Mouse (Mus musculus) hindbrain, postnatal 0 days (tissue): ENCODE data around the gene Vmn1r1. TPM values are rescaled to one million over a fixed set of nuclear protein-coding genes. Genes with fewer than 3 reads are reported as not detected.

Experiments
- ATAC-seq: fragments of 200-750 bp; cut with Nextera tagmentation; 2 replicates; pipeline ENCODE4 v1.8.0; 2017; ENCODE audit warnings: mild to moderate bottlenecking, moderate TSS enrichment, moderate library complexity
- DNase-seq: peaks from one replicate; pipeline ENCODE4 v3.0.0-alpha.2; 2015; ENCODE audit warnings: low spot score
- H3K27ac ChIP-seq: fragments of 300-500 bp; sonication (generic); 2 replicates; pipeline ENCODE4 v1.5.1; 2014; ENCODE audit warnings: mild to moderate bottlenecking
- H3K27me3 ChIP-seq: fragments of 300-500 bp; sonication (generic); 2 replicates; pipeline ENCODE4 v1.6.1; 2014; ENCODE audit warnings: low read length, mixed read lengths; ENCODE audit not compliant: insufficient read depth
- H3K36me3 ChIP-seq: fragments of 300-500 bp; sonication (generic); 2 replicates; pipeline ENCODE4 v1.6.1; 2014; ENCODE audit warnings: low read length, mixed read lengths; ENCODE audit not compliant: insufficient read depth
- H3K4me1 ChIP-seq: fragments of 300-500 bp; sonication (generic); 2 replicates; pipeline ENCODE4 v1.6.1; 2014; ENCODE audit warnings: antibody characterized with exemption, low read length, mixed read lengths; ENCODE audit not compliant: insufficient read depth
- H3K4me2 ChIP-seq: fragments of 300-500 bp; sonication (generic); 2 replicates; pipeline ENCODE4 v1.6.1; 2014; ENCODE audit warnings: low read depth, mild to moderate bottlenecking, low read length, moderate library complexity, mixed read lengths
- H3K4me3 ChIP-seq: fragments of 300-500 bp; sonication (generic); 2 replicates; pipeline ENCODE4 v1.5.1; 2014; ENCODE audit warnings: low read length
- H3K9ac ChIP-seq: fragments of 300-500 bp; sonication (generic); replicated peaks from 2 replicates; pipeline ENCODE4 v1.6.1; 2014; ENCODE audit warnings: mild to moderate bottlenecking, low read length, moderate library complexity, mixed read lengths
- H3K9me3 ChIP-seq: fragments of 300-500 bp; sonication (generic); 2 replicates; pipeline ENCODE4 v1.6.1; 2016; ENCODE audit warnings: low read length, mixed read lengths
- CTCF ChIP-seq: IDR thresholded peaks from 2 replicates; pipeline ENCODE4 v1.5.1; 2016; ENCODE audit warnings: antibody characterized with exemption, control low read depth, low read depth
- WGBS: fragments of 180-500 bp; shearing (Covaris S2); extraction: QIAGEN DNeasy Blood & Tissue Kit; methylation state at CpG from one replicate; pipeline ENCODE4 v1.1.7; 2014; 5-methylcytosine and 5-hydroxymethylcytosine counted together
- polyA plus RNA-seq: library from polyadenylated mRNA; unstranded; fragments of >200 nt; fragmentation: Nextera tagmentation; extraction: Ambion mirVana; gene quantifications from 2 replicates; pipeline ENCODE4 v1.2.1, GENCODE M21; 2015
- total RNA-seq: library from RNA; depleted of rRNA; stranded (reverse); fragments of >200 nt; gene quantifications from 2 replicates; pipeline ENCODE4 v1.2.3, GENCODE M21; 2014

Vmn1r1 gene
- total and polyA plus RNA-seq, 2 experiments from 2014 or later, result not detected

DNA sequence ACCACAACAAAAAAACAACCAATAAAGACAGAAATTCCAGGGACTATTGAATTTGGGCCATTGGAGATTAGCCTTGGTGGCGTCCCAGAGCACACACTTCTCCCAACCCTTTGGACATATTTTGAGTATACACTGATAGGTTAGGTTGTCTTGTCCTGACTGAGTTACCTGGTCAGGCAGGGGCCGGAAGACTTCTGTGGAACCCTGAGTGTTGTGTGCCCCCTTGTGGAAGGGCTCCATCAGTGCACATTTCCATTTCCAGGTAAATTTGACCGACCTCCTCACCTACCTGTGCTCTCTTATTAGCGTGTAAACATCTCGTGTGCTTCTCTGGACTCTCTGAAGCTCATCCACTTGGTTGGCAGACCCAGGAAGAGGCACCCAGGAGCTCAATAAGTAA is 49.1 kb downstream of the Vmn1r1 start:
- Histone ChIP-seq H3K4me1 (peaks cover 10% of the 10 kb centered on the region), H3K9me3 (no peaks in the 10 kb centered on the region), H3K4me2 (no peak overlapping the region), H3K4me3 (no peak overlapping the region), H3K9ac (no peak overlapping the region), H3K27ac (no peak overlapping the region), H3K27me3 (no peaks in the 10 kb centered on the region), H3K36me3 (no peaks in the 10 kb centered on the region)
- TF ChIP-seq CTCF, result peak; percentile 82
- DNase-seq (peak; percentile 45), ATAC-seq (no peak)
- 24% methylated on average over 5 of the region's 5 CpGs for WGBS

DNA sequence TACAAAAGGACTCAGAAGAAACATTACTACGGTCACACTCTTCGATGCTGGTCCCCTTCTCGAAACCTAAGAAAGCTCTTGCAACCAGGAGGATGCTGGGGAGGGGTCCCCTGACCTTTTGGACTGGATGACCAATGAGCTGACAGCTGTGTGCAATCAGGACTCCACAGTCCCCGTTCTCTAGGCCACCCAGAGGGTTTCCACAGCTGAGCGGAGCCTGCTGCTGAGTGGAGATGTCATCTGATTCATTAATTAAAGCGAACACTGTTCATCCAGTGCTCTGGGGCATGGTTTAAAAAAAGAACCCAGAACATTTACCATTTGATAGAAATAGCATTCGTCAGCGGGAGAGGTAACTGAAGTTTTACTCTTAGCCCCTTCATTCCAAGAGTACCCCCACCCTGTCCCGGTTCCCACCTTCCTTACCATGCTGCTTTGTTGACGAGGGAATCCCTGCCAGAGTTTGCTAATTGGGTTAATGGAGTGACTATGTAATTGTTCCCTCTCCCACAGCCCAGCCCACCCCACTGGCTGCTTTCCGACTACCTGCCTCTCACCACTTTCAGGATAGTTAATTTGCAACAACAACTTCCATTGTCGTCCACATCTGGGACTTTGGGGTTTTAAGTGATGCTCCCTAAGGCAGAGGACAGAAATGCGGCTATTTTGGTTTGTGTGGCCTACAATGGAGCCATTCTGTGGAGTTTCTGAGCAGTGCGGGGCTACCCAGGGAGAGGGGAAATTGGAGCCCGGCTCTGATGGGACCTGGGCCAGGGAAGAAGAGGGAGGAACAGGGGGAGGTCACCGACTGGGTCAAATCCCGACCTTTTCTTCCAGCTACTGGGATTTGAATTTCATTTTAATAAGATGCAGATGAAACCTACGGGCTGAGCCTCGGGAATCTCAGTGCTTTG is 50.4 kb downstream of the Vmn1r1 start:
- Histone ChIP-seq H3K36me3 (no peaks in the 10 kb centered on the region), H3K4me1 (peaks cover 10% of the 10 kb centered on the region), H3K4me2 (no peak overlapping the region), H3K9me3 (no peaks in the 10 kb centered on the region), H3K27ac (no peak overlapping the region), H3K4me3 (no peak overlapping the region), H3K27me3 (no peaks in the 10 kb centered on the region), H3K9ac (no peak overlapping the region)
- TF ChIP-seq CTCF, result no peak
- ATAC-seq (no peak), DNase-seq (peak; percentile 24)
- WGBS, result 16% methylated on average over 19 of the region's 19 CpGs

DNA sequence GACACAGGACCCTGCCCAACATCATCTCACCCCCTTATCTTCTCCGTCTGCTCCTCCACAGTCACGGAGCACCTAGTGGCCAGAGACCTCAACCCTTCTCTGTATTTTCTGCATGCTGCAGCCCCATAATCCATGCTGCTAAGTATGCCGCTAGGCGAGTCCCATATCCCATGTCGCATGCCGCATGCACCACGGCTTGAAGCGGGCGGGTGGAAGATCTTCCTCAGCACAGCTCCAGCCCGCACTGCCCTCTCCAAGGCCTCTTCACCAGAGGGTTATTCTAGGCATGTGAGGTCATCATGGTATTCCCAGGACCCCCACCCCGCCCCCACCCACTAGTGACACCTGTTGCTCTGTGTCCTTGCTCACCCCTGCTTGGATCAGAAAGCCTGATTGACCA is 51.2 kb downstream of the Vmn1r1 start:
- DNase-seq (no peak), ATAC-seq (no peak)
- Histone ChIP-seq H3K4me2 (no peak overlapping the region), H3K4me3 (no peak overlapping the region), H3K9me3 (no peaks in the 10 kb centered on the region), H3K27ac (no peak overlapping the region), H3K36me3 (no peaks in the 10 kb centered on the region), H3K9ac (no peak overlapping the region), H3K27me3 (no peaks in the 10 kb centered on the region), H3K4me1 (peaks cover 10% of the 10 kb centered on the region)
- WGBS, result 91% methylated on average over 11 of the region's 11 CpGs
- no peak for TF ChIP-seq CTCF

DNA sequence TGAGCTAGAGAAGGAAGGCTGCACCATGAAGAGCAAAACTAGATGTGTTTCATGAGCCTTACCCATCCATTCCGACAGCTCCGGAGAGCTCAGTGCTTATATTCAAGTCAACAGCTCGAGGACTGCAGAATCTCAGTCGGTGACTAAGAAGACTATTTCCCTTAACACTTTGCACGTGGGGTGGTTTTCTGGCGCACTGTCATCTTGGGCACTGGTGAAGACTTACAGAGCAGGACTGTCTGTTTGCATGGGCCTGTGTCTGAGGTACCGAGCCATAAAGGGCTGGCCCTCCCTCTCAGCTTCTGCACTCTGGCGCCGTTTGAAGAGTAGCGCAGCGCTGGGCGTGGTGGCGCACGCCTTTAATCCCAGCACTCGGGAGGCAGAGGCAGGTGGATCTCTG is 51.9 kb downstream of the Vmn1r1 start:
- Histone ChIP-seq H3K36me3 (no peaks in the 10 kb centered on the region), H3K27ac (no peak overlapping the region), H3K27me3 (no peaks in the 10 kb centered on the region), H3K9ac (no peak overlapping the region), H3K4me2 (no peak overlapping the region), H3K9me3 (no peaks in the 10 kb centered on the region), H3K4me3 (no peak overlapping the region), H3K4me1 (peaks cover 10% of the 10 kb centered on the region)
- no peak for TF ChIP-seq CTCF
- 90% methylated on average over 15 of the region's 15 CpGs for WGBS
- DNase-seq (no peak), ATAC-seq (no peak)

DNA sequence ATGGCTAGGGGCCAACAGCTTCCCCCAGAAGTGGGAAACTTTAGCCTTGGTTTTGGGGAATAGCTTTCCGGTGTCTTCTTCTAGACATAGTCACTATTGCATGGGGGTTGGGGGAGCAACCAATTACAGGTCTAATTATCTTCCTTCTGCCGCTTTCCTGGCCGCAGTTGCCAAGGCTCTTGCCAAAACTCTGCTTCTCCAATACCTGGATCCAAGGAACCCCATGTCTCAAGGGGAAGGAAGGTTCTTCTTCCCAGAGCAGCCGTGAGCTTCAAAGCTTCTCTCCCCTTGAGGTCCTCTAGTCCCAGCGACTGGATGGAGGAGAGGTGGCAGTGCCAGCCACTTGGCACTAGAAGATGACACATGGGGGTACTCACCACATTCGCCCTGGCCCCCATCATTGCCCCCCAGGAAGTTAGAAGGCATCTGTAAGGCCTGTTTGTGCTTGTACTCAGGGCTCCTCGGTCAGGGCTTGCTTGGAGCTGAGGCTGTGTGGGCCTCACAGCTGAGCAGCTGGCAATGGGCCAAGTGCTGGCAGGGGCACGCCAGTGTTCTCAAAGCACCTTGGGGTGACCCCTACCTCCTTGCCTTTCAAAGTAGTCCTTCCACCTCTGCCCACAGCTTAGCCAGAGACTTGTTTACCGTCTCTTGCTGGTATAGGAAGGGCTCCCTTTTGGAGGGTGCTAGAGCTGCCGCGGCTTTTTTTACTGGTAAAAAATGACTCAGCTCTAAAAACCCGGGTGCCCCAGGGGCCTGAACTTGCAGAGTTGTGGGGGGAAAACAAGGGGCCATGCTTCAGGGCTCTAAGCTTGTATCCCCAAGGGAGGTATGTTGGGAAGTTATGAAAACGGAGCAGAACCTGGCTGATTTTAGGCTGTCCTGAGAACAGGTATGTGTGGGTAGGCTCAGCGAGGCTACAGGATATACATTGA is 52.6 kb downstream of the Vmn1r1 start:
- Histone ChIP-seq H3K4me2 (no peak overlapping the region), H3K9me3 (no peaks in the 10 kb centered on the region), H3K36me3 (no peaks in the 10 kb centered on the region), H3K4me1 (peaks cover 10% of the 10 kb centered on the region), H3K27me3 (no peaks in the 10 kb centered on the region), H3K9ac (no peak overlapping the region), H3K4me3 (no peak overlapping the region), H3K27ac (no peak overlapping the region)
- DNase-seq, result peak; percentile 54
- ATAC-seq, result no peak
- no peak for TF ChIP-seq CTCF
- WGBS, result 58% methylated on average over 14 of the region's 14 CpGs

DNA sequence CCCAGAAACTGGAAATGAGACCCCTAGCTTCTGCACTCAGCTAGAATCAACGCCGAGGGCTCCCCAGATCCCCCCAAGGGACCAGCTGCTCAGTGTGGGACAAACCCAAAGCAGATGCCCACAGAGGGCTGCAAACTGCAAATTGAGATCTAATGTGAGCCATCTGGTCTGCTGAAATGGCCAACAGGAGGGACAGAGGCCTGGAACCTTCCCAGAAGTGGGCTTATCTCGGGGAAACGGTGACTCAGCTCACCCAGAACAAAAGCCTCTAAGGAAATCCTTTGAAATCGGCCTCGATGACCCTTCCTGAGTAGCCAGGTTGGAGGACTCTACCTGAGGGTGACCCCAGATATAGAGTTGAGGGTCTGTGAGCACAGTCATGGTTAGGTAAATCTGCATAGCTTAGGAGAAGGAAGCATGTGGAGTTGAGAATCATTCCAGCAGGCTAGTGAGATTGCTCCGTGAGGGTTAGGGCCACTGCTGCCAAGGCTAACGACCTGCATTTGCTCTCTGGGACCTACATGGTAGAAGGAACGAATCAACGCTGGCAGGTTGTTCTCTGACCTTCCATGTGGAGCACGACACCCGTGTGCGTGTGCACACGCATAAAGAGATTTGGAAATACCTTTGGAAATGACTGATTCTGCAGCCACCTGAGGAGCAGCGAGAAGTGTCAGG is 53.4 kb downstream of the Vmn1r1 start:
- peak; percentile 36; the same call in 1 of the 2 replicates for ATAC-seq
- Histone ChIP-seq H3K9ac (no peak overlapping the region), H3K36me3 (no peaks in the 10 kb centered on the region), H3K27ac (no peak overlapping the region), H3K4me1 (peaks cover 10% of the 10 kb centered on the region), H3K4me2 (no peak overlapping the region), H3K9me3 (no peaks in the 10 kb centered on the region), H3K4me3 (no peak overlapping the region), H3K27me3 (no peaks in the 10 kb centered on the region)
- DNase-seq, result peak; percentile 69
- no peak for TF ChIP-seq CTCF
- 54% methylated on average over 15 of the region's 15 CpGs for WGBS
